Mouse (Mus musculus): ENCODE results near the gene Med15. TPM values are rescaled to one million over a fixed set of nuclear protein-coding genes. Genes with fewer than 3 reads are reported as not detected.

Med15 gene
- total RNA-seq, 1 experiment from 2014 or later = 27.4 TPM

- no peak for ATAC-seq (replicated peaks in 1 of 2; ENCODE audit: insufficient read depth in 1 of 2, low FRiP score in 2 of 2, low TSS enrichment in 1 of 2, low read depth in 1 of 2, poor library complexity in 2 of 2, severe bottlenecking in 2 of 2)
Observed at GRCm38 (mm10) chr16:17700386-17701042, 32.2 kb downstream of the Med15 start.

DNA sequence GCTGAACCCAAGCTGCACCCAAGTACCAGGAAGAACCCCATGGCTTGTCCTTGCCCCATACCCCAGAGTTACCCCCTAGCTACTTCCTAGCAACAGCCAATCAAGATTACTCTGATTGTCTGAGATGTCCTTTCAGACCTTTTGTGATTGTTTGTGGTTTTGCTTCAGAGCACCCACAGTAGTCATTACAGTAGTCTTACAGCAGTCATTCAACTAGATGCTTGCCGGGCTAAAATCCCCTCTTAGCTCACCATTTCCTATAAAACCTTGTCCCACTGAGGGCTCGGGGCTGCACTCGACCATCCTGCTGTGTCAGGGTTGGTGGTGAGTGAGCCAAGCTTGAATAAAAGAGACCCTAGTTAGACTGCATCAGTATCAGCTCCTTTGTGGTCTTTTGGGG is 37.8 kb downstream of the Med15 start:
- no peak for ATAC-seq (replicated peaks in 1 of 2; ENCODE audit: insufficient read depth in 1 of 2, low FRiP score in 2 of 2, low TSS enrichment in 1 of 2, low read depth in 1 of 2, poor library complexity in 2 of 2, severe bottlenecking in 2 of 2)

GRCm38 (mm10) chr16:17669886-17670285 is 62.8 kb downstream of the Med15 start:
- ATAC-seq (replicated peaks in 1 of 2; ENCODE audit: insufficient read depth in 1 of 2, low FRiP score in 2 of 2, low TSS enrichment in 1 of 2, low read depth in 1 of 2, poor library complexity in 2 of 2, severe bottlenecking in 2 of 2) = no peak

GRCm38 (mm10) chr16:17665568-17665967 is 67.1 kb downstream of the Med15 start:
- no peak for ATAC-seq (replicated peaks in 1 of 2; ENCODE audit: insufficient read depth in 1 of 2, low FRiP score in 2 of 2, low TSS enrichment in 1 of 2, low read depth in 1 of 2, poor library complexity in 2 of 2, severe bottlenecking in 2 of 2)

- ATAC-seq (replicated peaks in 1 of 2; ENCODE audit: insufficient read depth in 1 of 2, low FRiP score in 2 of 2, low TSS enrichment in 1 of 2, low read depth in 1 of 2, poor library complexity in 2 of 2, severe bottlenecking in 2 of 2) = no peak
Observed at GRCm38 (mm10) chr16:17656212-17656871, 76.3 kb downstream of the Med15 start.

DNA sequence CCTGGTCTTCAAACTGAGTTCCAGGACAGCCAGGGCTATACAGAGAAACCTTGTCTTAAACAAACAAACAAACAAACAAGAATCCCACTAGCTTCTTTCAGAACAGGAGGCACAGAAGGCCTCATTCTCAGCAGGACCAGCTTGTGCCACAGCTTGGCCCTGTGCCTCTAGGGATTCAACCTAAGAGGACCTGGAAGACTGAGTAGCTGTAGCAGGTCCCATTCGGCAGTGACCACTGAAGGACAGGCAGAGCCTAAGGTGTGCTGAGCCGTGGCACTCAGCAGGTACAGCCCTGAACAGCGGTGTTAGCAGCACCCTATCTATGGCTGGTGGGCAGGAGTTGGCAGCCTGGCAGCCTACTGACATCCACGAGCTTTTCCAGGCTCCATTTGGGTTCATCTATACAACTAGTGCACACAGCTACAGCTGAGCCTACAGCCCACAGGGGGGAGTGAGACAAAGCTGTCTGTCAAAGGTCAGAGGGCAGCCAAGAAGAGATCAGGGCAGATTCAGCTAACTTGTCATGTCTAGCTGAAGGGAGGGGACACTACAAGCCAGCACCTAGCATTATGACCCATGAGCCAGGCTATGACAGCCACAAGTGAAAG is 78.4 kb downstream of the Med15 start:
- ATAC-seq (replicated peaks in 1 of 2; ENCODE audit: insufficient read depth in 1 of 2, low FRiP score in 2 of 2, low TSS enrichment in 1 of 2, low read depth in 1 of 2, poor library complexity in 2 of 2, severe bottlenecking in 2 of 2) = no peak

DNA sequence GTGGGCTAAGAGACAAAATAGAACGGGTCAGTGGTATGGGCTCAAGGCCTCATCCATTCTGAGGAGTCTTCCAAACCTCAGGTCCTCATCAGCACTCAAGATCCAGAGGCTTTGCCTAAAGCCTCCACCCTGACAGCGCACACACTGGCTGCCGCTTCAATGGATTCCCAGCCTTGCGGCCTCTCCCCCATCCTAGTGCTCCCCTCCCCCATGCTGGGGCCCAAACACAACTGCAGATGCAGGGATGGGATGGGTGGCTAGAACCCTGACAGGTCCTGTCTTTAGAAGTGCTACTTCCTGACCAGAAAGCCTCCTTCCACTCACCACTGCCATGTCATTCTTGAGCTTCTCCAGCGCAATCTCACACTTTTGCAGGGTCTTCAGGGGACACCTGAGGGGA is 79.1 kb downstream of the Med15 start:
- ATAC-seq (replicated peaks in 1 of 2; ENCODE audit: insufficient read depth in 1 of 2, low FRiP score in 2 of 2, low TSS enrichment in 1 of 2, low read depth in 1 of 2, poor library complexity in 2 of 2, severe bottlenecking in 2 of 2) = no peak

DNA sequence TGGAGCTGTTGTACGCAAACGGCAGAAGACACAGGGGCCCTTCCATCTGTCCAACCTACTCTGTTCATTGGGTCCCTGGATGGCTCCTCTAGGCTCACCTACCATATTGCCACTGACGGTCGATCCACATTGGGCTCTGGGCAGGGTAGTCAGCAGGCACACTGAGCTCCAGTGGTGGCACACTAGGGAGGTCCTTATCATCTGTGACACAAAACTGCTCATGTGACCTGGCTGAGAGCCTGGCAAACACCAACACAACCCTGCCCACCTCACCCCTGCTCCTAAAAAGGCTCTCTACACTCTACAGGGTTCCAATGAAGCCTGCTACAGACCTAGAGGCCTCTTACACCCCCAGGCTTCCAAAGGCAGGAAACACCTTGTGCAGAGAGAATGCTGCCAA is 80.1 kb downstream of the Med15 start:
- ATAC-seq (replicated peaks in 1 of 2; ENCODE audit: insufficient read depth in 1 of 2, low FRiP score in 2 of 2, low TSS enrichment in 1 of 2, low read depth in 1 of 2, poor library complexity in 2 of 2, severe bottlenecking in 2 of 2) = no peak; a peak in 1 of 4 replicates

DNA sequence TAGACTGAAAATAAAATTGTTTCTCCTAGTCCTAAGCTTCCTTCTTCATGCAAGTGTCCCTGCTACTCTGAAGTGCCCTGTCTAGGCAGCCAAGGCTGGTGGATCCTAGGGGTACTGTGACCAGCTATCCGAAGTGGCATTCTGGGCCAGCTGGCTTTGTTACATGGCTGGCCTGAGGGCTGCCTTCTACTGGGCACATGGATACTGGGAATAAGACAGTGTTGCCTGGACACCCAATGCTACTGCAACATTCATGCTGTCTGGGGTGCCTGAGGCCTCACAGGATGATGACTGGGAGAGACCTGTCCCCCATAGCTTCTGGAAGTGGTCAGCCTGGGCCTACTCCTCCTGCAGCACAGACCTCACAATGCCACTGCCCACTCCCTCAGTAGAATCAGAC is 82.0 kb downstream of the Med15 start:
- no peak for ATAC-seq (replicated peaks in 1 of 2; ENCODE audit: insufficient read depth in 1 of 2, low FRiP score in 2 of 2, low TSS enrichment in 1 of 2, low read depth in 1 of 2, poor library complexity in 2 of 2, severe bottlenecking in 2 of 2)

- no peak for ATAC-seq (replicated peaks in 1 of 2; ENCODE audit: insufficient read depth in 1 of 2, low FRiP score in 2 of 2, low TSS enrichment in 1 of 2, low read depth in 1 of 2, poor library complexity in 2 of 2, severe bottlenecking in 2 of 2)
Observed at GRCm38 (mm10) chr16:17649925-17650605, 82.6 kb downstream of the Med15 start.

DNA sequence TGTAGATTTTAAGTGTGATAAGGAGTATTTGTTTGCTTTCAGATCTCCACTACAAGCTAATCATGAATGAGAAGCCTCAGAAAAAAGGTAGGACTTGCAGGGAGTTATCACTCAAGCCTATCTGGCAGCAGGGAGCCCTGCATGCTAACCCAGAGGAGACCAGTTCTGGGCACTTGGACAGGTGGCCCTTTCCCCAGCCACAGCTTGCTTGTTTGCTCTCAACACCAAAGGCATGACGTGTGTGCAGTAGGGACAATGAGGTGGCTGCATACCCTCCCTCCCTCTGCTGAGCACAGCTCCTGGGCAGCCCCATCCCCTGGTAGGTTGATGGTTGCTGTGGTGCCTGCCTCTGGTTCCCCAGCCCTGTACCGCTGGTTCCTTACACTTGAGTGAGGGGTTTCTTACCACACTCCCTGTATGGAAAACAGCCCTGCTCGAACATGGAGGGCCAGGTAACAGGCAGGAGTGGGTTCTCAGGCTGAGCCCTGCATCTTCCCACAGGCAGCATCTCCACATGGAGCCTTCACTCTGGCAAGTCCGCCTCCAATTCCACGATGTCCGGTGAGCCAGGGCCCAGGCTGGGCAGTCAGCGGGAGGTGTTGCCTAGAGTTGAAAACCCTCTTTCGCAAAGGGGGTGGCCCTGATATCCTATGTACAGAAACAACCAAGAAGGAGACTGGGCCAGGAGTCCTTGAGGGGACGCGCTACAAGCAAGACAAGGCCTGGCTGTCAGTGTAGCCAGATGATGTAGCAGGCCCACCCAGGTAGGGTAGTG is 84.9 kb downstream of the Med15 start:
- no peak for ATAC-seq (replicated peaks in 1 of 2; ENCODE audit: insufficient read depth in 1 of 2, low FRiP score in 2 of 2, low TSS enrichment in 1 of 2, low read depth in 1 of 2, poor library complexity in 2 of 2, severe bottlenecking in 2 of 2)

DNA sequence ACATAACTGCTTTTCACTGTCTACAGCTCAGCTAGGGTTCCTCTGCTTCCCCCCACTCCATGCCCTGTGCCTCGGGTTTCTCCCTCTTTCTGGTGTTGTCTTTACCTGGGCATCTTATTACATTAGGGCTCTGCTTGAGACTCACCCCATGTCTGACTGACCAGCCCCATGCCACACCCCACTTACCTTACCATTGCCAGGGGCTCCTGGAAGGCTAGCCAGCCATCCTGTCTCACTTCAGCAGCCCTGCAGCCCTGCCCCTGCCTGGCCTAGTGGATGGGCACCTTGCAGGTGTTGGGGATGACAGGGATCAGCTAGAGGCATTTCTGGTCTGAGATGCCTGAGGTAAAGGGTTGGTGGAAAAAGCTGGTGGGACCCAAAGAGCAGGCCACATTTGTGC is 85.5 kb downstream of the Med15 start:
- no peak for ATAC-seq (replicated peaks in 1 of 2; ENCODE audit: insufficient read depth in 1 of 2, low FRiP score in 2 of 2, low TSS enrichment in 1 of 2, low read depth in 1 of 2, poor library complexity in 2 of 2, severe bottlenecking in 2 of 2)

DNA sequence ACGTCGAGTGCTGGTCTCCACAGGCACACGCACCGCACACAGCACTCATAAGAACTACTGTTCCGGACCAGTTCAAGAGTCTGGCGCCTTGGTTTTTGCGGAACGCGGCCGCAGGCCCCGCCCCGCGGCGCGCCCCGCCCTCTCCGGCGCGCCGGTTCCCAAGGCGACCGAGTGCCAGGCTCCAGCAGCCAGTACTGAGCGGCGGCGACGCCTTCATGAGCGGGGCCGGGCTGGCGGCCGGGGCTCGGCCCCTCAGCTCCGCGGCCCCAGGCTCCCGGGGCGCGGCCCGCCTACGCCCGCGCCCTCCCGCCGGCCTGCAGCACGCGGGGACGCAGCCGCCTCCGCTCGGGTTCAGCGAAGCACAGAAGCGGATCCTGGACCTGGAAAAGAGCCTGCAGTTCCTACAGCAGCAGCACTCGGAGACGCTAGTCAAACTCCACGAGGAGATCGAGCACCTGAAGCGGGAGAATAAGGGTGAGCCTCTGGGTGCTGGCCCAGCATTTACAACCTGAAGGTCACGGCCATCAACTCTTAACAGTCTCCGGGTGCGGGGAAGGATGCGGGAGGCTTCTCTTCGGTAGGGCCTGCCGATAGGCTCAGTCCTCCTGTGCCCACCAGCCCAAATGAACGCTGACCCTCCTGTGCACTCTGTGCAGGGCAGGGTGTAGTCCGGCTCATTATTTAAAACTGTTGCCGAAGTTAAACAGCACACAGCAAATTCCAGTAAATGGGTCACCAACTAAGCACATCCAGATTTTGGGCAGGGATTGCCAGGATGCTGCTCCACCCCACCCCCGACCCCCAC is 86.2 kb downstream of the Med15 start, which contains the start of gene Ccdc74a:
TSS of gene Ccdc74a (plus strand) at position 161 of the 805 bp plus-strand sequence.
- ATAC-seq (replicated peaks in 1 of 2; ENCODE audit: insufficient read depth in 1 of 2, low FRiP score in 2 of 2, low TSS enrichment in 1 of 2, low read depth in 1 of 2, poor library complexity in 2 of 2, severe bottlenecking in 2 of 2) = peak; percentile 69 to 72

- no peak for ATAC-seq (replicated peaks in 1 of 2; ENCODE audit: insufficient read depth in 1 of 2, low FRiP score in 2 of 2, low TSS enrichment in 1 of 2, low read depth in 1 of 2, poor library complexity in 2 of 2, severe bottlenecking in 2 of 2)
Observed at GRCm38 (mm10) chr16:17643437-17643990, 89.2 kb downstream of the Med15 start.

DNA sequence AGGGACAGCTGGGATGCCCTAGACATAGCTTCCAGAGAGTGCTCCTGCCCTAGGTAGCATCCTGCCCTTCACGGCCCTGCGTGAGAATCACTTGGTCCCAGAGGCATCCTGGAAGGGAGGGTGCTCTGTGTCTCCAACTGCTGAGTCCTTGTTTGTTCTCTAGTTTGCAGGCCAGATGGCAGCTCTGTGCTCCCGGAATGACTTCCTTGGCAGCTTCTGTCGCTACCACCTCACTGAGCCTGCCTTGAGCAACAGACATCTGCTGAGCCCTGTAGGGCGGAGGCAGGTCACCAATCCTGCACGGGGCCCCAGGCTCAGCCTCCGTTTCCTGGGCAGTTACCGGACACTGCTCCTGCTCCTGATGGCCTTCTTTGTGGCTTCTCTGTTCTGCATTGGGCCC is 90.4 kb downstream of the Med15 start:
- no peak for ATAC-seq (replicated peaks in 1 of 2; ENCODE audit: insufficient read depth in 1 of 2, low FRiP score in 2 of 2, low TSS enrichment in 1 of 2, low read depth in 1 of 2, poor library complexity in 2 of 2, severe bottlenecking in 2 of 2)

- ATAC-seq (replicated peaks in 1 of 2; ENCODE audit: insufficient read depth in 1 of 2, low FRiP score in 2 of 2, low TSS enrichment in 1 of 2, low read depth in 1 of 2, poor library complexity in 2 of 2, severe bottlenecking in 2 of 2) = no peak
Observed at GRCm38 (mm10) chr16:17641301-17641700, 91.4 kb downstream of the Med15 start.

Measured in hematopoietic stem cell, adult 5-6 weeks (primary cell).